ENCODE assay signal across 8 mouse cellular contexts in the genomic region with DNA sequence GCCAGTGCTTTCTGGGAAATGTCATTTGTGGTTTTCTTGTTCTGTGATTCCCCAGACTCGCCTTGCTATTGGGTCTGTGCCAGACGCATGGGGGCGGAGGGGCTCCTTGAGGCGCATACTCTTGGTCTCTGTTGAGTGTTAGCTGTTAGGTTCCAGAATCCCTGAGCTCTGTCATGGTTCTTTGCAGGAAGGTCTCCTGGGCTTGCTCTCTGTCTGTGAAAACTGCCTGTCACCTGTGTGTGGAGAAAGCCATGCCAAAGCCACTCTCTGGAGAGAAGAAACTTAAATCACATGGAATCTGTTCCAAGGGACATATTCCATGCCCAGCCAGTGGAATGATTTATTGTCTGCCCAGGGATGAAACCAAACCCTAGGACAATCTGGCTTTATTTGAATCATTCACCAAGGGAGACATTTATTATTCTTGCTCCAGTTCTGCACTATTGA.
DNase-seq lines count a peak whose midpoint lies in the region; TF ChIP-seq lines count a peak whose summit lies in the region.

No protein-coding gene starts in this region.

- H3ac ChIP-seq in myocyte (ENCODE audit: control insufficient read depth, insufficient read length) = no peak overlapping the region

- DNase-seq in heart, adult 11 months = peak; percentile 78
- DNase-seq in heart, adult 8-10 months (ENCODE audit: low spot score) = no peak
- peak; percentile 20 for DNase-seq in ZHBTc4 (ENCODE audit: low read depth, low spot score)
- peak; percentile 27 for DNase-seq in embryo, embryonic 10.5 days (ENCODE audit: low spot score)
- DNase-seq in kidney, adult 9 months = peak; percentile 15
- DNase-seq in layer of hippocampus, postnatal 25 days (ENCODE audit: extremely low spot score in 1 of 2, low spot score in 1 of 2) = no peak
- no peak for DNase-seq in T-cell, adult 2 months (ENCODE audit: low spot score)

- H3K27me3 ChIP-seq in myocyte (ENCODE audit: control insufficient read depth, insufficient read depth, insufficient read length) = no peaks in the 10 kb centered on the region

- H3K79me2 ChIP-seq in myocyte (ENCODE audit: control insufficient read depth, insufficient read depth) = no peaks in the 10 kb centered on the region

- H3K4me3 ChIP-seq in myocyte = no peak overlapping the region

- H3K36me3 ChIP-seq in myocyte (ENCODE audit: control insufficient read depth, insufficient read depth) = no peaks in the 10 kb centered on the region

- peak overlapping the region; percentile 58 for H3K4me2 ChIP-seq in myocyte (ENCODE audit: low read depth)

- no peak for TF ChIP-seq POLR2A in myocyte (IDR thresholded peaks at IDR 0.05; ENCODE audit: insufficient read length, low read depth)

TF ChIP-seq in myocyte, 11 proteins besides CTCF, POLR2A, EP300 and RAD21:
- no peak for TF ChIP-seq MAX (IDR thresholded peaks at IDR 0.05; ENCODE audit: low read depth)
- TF ChIP-seq USF1 (IDR thresholded peaks at IDR 0.05; ENCODE audit: low read depth) = no peak
- no peak for TF ChIP-seq POLR2AphosphoS2 (IDR thresholded peaks at IDR 0.05; ENCODE audit: insufficient read length, low read depth)
- TF ChIP-seq TCF12 (IDR thresholded peaks at IDR 0.05; ENCODE audit: insufficient read depth, poor library complexity, severe bottlenecking) = no peak
- TF ChIP-seq MYOG (IDR thresholded peaks at IDR 0.05; ENCODE audit: control insufficient read depth in 1 of 3, insufficient read depth in 1 of 3, insufficient read length in 2 of 3, low read depth in 2 of 3) = no peak
- no peak for TF ChIP-seq TCF3 (IDR thresholded peaks at IDR 0.05; ENCODE audit: insufficient read length, low read depth)
- TF ChIP-seq CEBPB (IDR thresholded peaks at IDR 0.05; ENCODE audit: insufficient read depth, poor library complexity, severe bottlenecking) = no peak
- TF ChIP-seq REST (IDR thresholded peaks at IDR 0.05; ENCODE audit: insufficient read depth, insufficient read length) = no peak
- no peak for TF ChIP-seq SRF (IDR thresholded peaks at IDR 0.05; ENCODE audit: control insufficient read depth, insufficient read length, low read depth)

Comparison
In these comparisons a context has a peak if more than half of its experiments do, and no peak if none do; other contexts are left out.
1. DNase-seq: peak in heart, adult 11 months (single experiment), ZHBTc4 (single experiment), embryo, embryonic 10.5 days (single experiment) and kidney, adult 9 months (single experiment); none in heart, adult 8-10 months (single experiment), layer of hippocampus, postnatal 25 days (0 of 2) and T-cell, adult 2 months (single experiment).